Mouse (Mus musculus): ENCODE results near the gene Gm20388. TPM values are rescaled to one million over a fixed set of nuclear protein-coding genes. Genes with fewer than 3 reads are reported as not detected.

Gene Gm20388
- polyA plus RNA-seq, 1 experiment = 18.7 TPM

GRCm38 (mm10) chr8:124348087-124348486 is 4437.4 kb downstream of the Gm20388 start:
- DNase-seq = no peak
- Histone ChIP-seq H3K4me1 (ENCODE audit: control insufficient read depth, insufficient read depth, low read length) (no peaks in the 10 kb centered on the region), H3K27me3 (ENCODE audit: control insufficient read depth, insufficient read depth, low read length) (no peaks in the 10 kb centered on the region), H3K4me3 (replicated peaks; ENCODE audit: insufficient read depth, low read depth, low read length) (no peak overlapping the region), H3K27ac (ENCODE audit: insufficient read depth, low read length) (no peak overlapping the region)
- no peak for TF ChIP-seq CTCF (IDR thresholded peaks at IDR 0.05; ENCODE audit: borderline replicate concordance, insufficient read depth, low read depth, low read length)
- TF ChIP-seq POLR2A (IDR thresholded peaks at IDR 0.05; ENCODE audit: borderline replicate concordance, insufficient read depth, low read length) = no peak
- 40% methylated on average over 1 of the region's 1 CpGs for WGBS

GRCm38 (mm10) chr8:124349663-124350062 is 4439.0 kb downstream of the Gm20388 start:
- peak; percentile 69 to 89 for DNase-seq
- H3K4me1 ChIP-seq (ENCODE audit: control insufficient read depth, insufficient read depth, low read length) = no peaks in the 10 kb centered on the region
- no peak for TF ChIP-seq POLR2A (IDR thresholded peaks at IDR 0.05; ENCODE audit: borderline replicate concordance, insufficient read depth, low read length)
- TF ChIP-seq CTCF (IDR thresholded peaks at IDR 0.05; ENCODE audit: borderline replicate concordance, insufficient read depth, low read depth, low read length) = peak; percentile 97
- WGBS = 35% methylated on average over 7 of the region's 7 CpGs
- no peak overlapping the region for H3K4me3 ChIP-seq (replicated peaks; ENCODE audit: insufficient read depth, low read depth, low read length)
- no peak overlapping the region for H3K27ac ChIP-seq (ENCODE audit: insufficient read depth, low read length)
- H3K27me3 ChIP-seq (ENCODE audit: control insufficient read depth, insufficient read depth, low read length) = no peaks in the 10 kb centered on the region

GRCm38 (mm10) chr8:124351636-124352035 is 4441.0 kb downstream of the Gm20388 start:
- Histone ChIP-seq H3K4me3 (replicated peaks; ENCODE audit: insufficient read depth, low read depth, low read length) (no peak overlapping the region), H3K27me3 (ENCODE audit: control insufficient read depth, insufficient read depth, low read length) (no peaks in the 10 kb centered on the region), H3K27ac (ENCODE audit: insufficient read depth, low read length) (no peak overlapping the region), H3K4me1 (ENCODE audit: control insufficient read depth, insufficient read depth, low read length) (no peaks in the 10 kb centered on the region)
- DNase-seq = no peak
- 63% methylated on average over 5 of the region's 5 CpGs for WGBS
- no peak for TF ChIP-seq POLR2A (IDR thresholded peaks at IDR 0.05; ENCODE audit: borderline replicate concordance, insufficient read depth, low read length)
- peak; percentile 9; the same call in 1 of the 2 replicates for TF ChIP-seq CTCF (IDR thresholded peaks at IDR 0.05; ENCODE audit: borderline replicate concordance, insufficient read depth, low read depth, low read length)

GRCm38 (mm10) chr8:124360911-124361310 is 4450.3 kb downstream of the Gm20388 start:
- DNase-seq = no peak
- TF ChIP-seq CTCF (IDR thresholded peaks at IDR 0.05; ENCODE audit: borderline replicate concordance, insufficient read depth, low read depth, low read length) = no peak
- no peak for TF ChIP-seq POLR2A (IDR thresholded peaks at IDR 0.05; ENCODE audit: borderline replicate concordance, insufficient read depth, low read length)
- WGBS = 82% methylated on average over 3 of the region's 3 CpGs
- H3K4me1 ChIP-seq (ENCODE audit: control insufficient read depth, insufficient read depth, low read length) = no peaks in the 10 kb centered on the region
- no peaks in the 10 kb centered on the region for H3K27me3 ChIP-seq (ENCODE audit: control insufficient read depth, insufficient read depth, low read length)
- no peak overlapping the region for H3K27ac ChIP-seq (ENCODE audit: insufficient read depth, low read length)
- no peak overlapping the region for H3K4me3 ChIP-seq (replicated peaks; ENCODE audit: insufficient read depth, low read depth, low read length)

GRCm38 (mm10) chr8:124361773-124362427 is 4451.3 kb downstream of the Gm20388 start:
- Histone ChIP-seq H3K27me3 (ENCODE audit: control insufficient read depth, insufficient read depth, low read length) (no peaks in the 10 kb centered on the region), H3K4me3 (replicated peaks; ENCODE audit: insufficient read depth, low read depth, low read length) (no peak overlapping the region), H3K4me1 (ENCODE audit: control insufficient read depth, insufficient read depth, low read length) (no peaks in the 10 kb centered on the region), H3K27ac (ENCODE audit: insufficient read depth, low read length) (no peak overlapping the region)
- TF ChIP-seq POLR2A (IDR thresholded peaks at IDR 0.05; ENCODE audit: borderline replicate concordance, insufficient read depth, low read length) = no peak
- TF ChIP-seq CTCF (IDR thresholded peaks at IDR 0.05; ENCODE audit: borderline replicate concordance, insufficient read depth, low read depth, low read length) = no peak
- 77% methylated on average over 11 of the region's 11 CpGs for WGBS
- no peak for DNase-seq

GRCm38 (mm10) chr8:124362589-124362988 is 4451.9 kb downstream of the Gm20388 start:
- H3K27me3 ChIP-seq (ENCODE audit: control insufficient read depth, insufficient read depth, low read length) = no peaks in the 10 kb centered on the region
- H3K4me3 ChIP-seq (replicated peaks; ENCODE audit: insufficient read depth, low read depth, low read length) = no peak overlapping the region
- H3K4me1 ChIP-seq (ENCODE audit: control insufficient read depth, insufficient read depth, low read length) = no peaks in the 10 kb centered on the region
- no peak for TF ChIP-seq POLR2A (IDR thresholded peaks at IDR 0.05; ENCODE audit: borderline replicate concordance, insufficient read depth, low read length)
- H3K27ac ChIP-seq (ENCODE audit: insufficient read depth, low read length) = no peak overlapping the region
- no peak for DNase-seq
- 84% methylated on average over 7 of the region's 7 CpGs for WGBS

GRCm38 (mm10) chr8:124363337-124363736 is 4452.7 kb downstream of the Gm20388 start:
- Histone ChIP-seq H3K27ac (ENCODE audit: insufficient read depth, low read length) (no peak overlapping the region), H3K27me3 (ENCODE audit: control insufficient read depth, insufficient read depth, low read length) (no peaks in the 10 kb centered on the region), H3K4me3 (replicated peaks; ENCODE audit: insufficient read depth, low read depth, low read length) (no peak overlapping the region), H3K4me1 (ENCODE audit: control insufficient read depth, insufficient read depth, low read length) (no peaks in the 10 kb centered on the region)
- WGBS = 95% methylated on average over 15 of the region's 15 CpGs
- TF ChIP-seq CTCF (IDR thresholded peaks at IDR 0.05; ENCODE audit: borderline replicate concordance, insufficient read depth, low read depth, low read length) = no peak
- TF ChIP-seq POLR2A (IDR thresholded peaks at IDR 0.05; ENCODE audit: borderline replicate concordance, insufficient read depth, low read length) = no peak
- DNase-seq = no peak

GRCm38 (mm10) chr8:124368213-124368612 is 4457.6 kb downstream of the Gm20388 start:
- H3K4me3 ChIP-seq (replicated peaks; ENCODE audit: insufficient read depth, low read depth, low read length) = no peak overlapping the region
- H3K4me1 ChIP-seq (ENCODE audit: control insufficient read depth, insufficient read depth, low read length) = no peaks in the 10 kb centered on the region
- peak; percentile 69 to 79 for DNase-seq
- WGBS = 21% methylated on average over 8 of the region's 8 CpGs
- H3K27ac ChIP-seq (ENCODE audit: insufficient read depth, low read length) = no peak overlapping the region
- TF ChIP-seq POLR2A (IDR thresholded peaks at IDR 0.05; ENCODE audit: borderline replicate concordance, insufficient read depth, low read length) (no peak), CTCF (IDR thresholded peaks at IDR 0.05; ENCODE audit: borderline replicate concordance, insufficient read depth, low read depth, low read length) (peak; percentile 93)
- no peaks in the 10 kb centered on the region for H3K27me3 ChIP-seq (ENCODE audit: control insufficient read depth, insufficient read depth, low read length)
